Mouse (Mus musculus): Measurements from ENCODE around the gene Ppme1.

Gene Ppme1

DNA sequence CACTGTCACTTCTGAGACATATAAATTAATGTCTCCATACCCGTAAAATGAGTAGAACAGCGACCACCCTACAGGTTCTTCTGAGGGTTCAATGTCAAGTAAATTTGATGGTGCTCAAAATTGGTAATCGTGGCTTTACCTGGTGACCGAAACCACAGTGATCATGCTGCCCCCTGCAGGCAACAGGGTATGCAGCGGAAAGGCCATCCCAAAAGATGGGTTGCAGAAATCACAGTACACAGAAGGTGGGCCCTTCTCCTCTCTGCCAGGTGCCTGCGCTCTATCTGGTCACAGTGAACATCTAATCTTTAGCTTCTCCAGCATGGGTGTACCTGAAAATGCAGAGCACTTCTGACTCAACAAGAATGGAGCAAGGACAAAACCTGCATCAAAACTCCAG, 46.6 kb downstream of the Ppme1 start:
- peak; percentile 46 for DNase-seq

DNA sequence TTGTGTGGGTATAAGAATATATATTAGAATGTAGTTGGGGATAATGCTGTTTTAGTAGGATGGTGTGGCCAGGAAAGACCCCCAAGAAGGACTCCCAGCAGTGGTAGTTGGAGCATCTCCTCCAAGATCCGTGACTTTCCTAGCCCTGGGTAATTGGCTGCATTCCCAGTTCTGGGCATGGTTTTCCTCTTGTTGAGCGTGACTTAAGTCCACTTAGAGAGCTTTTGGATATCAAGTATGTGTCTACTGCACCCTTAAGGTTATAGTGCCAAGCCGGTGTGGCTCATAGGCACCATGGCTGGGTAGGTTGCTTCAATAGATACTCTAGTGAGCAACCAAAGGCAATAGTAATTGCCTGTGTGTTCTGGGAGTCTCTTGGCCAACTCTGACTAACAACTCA, 48.4 kb downstream of the Ppme1 start:
- no peak for DNase-seq

DNA sequence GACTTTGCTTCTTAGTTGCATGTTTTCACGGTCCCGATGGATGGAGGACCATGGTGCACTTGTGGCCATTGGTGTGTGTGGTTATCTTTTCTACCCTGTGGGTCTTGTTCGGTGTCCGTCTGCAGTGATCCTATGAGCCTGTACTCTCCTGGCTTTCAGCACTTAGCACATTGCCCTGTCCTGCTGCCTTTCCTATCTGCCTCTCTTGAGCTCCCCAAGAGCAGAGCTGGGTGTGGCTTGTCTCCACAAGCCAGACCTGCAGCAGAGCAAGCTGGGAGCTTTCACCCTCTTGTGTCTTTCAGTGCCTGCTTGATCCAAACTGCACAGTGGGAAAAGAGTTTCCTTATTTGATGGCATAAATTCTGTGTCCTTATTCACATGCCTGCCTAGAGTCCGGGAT, 54.6 kb downstream of the Ppme1 start:
- DNase-seq, result no peak

DNA sequence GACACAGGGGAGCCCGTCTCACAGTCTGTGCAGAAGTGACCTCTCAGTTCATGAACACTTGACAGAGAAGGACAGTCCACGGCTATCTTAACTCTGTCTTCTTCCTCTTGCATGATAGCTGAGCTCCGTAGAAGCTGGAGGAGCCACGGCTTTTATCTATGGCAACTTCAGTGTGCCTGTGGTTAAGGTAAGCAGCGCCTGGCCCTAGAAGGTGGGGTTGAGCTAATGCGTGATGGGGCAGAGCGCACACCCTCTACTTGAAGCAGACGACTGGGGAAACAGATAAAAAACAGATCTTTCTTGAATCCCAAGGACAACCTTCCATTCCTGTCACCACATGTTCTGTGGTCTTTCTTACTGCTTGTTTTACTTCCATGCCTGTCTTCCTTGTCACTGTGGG, 55.2 kb downstream of the Ppme1 start:
- DNase-seq, result no peak

DNA sequence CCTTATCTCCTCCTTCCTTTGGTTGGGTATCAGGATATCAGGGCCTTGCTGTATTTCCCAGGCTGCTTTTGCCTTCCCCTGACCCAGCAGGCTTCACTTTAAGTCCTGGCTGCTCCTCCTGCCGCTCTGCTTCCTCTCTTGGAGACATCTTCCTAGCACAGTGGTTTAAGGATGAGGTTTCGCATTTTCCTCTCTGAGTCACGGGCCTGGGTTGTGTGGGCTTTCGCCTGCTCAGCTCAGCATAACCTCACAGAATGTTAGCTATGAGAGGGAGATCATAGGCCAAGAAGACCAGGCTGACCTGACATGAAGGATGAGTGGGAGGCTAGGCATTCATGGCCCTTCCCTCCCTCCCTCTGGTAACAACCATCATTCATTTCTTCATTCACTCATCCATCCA, 59.4 kb downstream of the Ppme1 start:
- DNase-seq, result no peak

DNA sequence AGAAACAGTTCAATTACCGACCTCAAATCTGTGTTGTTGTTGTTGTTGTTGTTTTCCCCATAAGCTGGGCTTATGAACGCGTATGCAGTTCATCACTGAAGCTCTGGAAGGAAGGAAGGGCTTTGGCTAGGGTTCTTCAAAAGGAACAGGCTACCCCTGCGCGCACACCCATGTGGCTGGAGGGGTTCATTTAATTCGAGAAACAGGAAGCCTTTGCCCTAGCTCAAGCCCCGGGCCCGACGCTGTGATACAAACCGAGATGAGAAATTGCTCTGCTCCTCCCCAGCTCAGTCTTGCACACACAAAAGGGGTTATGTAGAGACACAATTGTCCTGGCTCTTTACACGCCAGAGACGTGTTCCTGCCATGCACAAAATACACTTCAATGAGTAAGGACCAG, 61.8 kb downstream of the Ppme1 start:
- no peak for DNase-seq

DNA sequence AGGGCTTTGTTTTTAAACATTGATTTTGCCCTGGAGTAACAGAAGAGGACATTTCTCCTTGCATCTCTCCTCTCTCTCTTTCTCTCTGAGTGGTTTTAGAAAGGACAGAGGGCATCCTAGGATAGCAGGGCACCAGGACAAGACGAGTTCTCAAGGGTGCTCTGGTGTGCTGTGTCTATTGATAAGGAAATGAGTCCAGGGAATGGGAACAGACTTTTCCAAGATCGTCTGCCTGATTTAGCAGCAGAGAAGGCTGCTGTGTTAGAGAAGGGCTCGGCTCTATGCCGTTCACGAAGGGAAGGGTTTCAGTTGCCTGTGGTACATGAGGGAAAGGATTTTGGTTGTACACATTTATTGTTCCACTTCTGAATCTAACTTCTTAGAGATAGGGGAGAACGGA, 62.4 kb downstream of the Ppme1 start:
- DNase-seq, result no peak

DNA sequence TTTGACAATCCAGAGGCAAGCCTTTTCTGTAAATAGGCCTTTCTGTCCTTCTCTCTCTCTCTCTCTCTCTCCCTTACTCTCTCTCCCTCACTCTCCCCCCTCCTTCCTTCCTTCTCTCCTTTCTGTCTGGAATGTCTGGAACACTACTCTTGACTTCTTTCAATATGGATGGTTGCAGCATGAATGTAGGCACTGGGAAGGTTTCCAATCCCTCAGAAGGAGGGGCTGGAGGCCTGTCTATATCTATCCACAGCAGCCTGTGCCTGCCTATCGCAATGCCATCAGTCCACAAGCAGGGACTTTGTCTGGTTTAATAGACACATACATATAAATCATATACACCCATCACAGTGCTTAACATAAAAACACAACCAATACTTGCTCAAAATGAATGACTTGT, 62.9 kb downstream of the Ppme1 start:
- no peak for DNase-seq

DNA sequence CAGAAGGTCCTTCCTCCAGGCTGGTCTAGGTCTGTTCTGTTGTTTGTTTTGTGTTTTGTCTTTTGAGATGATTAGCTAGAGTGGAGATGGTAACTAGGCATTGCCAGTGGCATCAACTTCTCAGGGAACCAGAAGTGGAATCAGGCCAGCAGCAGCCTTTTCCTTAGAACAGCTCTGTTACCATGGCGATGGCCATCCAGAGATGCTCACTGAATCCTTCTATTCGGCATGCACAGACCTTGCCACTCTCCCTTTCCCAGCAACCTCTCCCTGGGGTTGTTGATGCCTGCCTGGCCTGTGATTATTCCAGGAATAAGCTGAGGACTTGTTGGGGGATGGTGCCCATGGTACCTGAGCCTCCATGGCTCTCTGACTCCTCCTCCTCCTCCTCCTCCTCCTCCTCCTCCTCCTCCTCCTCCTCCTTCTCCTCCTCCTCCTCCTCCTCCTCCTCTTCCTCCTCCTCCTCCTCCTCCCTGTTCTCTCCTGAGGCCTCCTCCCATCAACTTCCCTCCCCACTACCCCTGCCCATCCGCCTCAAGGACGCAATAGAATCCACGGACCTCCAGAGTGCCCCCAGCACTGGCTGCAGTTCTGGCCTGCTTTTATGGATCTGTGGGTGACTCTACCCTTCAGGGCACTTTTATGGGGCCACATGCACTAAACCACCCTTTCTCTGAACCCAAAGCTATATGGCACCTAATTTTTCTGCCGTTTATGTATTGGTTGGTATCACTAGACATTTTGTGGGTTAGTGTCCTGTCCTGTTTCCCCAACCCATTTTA, 64.0 kb downstream of the Ppme1 start:
- DNase-seq, result no peak

DNA sequence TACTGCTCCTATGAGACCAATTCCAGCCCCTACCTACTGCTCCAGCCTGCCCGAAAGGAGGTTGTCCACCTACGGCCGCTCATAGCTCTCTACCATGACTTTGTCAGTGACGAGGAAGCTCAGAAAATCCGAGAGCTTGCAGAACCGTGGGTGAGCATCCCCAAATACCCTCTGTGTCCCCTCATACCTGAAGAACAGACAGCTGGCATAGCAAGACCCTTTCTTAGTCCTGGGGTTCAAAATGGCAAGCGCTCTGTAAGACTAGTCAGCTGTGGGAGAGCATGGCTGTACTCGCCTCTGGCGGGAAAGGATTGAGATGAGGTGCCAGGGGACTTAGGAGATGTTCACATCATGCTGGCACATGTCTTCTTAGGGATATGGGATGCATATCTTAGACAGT, 66.2 kb downstream of the Ppme1 start:
- no peak for DNase-seq

DNA sequence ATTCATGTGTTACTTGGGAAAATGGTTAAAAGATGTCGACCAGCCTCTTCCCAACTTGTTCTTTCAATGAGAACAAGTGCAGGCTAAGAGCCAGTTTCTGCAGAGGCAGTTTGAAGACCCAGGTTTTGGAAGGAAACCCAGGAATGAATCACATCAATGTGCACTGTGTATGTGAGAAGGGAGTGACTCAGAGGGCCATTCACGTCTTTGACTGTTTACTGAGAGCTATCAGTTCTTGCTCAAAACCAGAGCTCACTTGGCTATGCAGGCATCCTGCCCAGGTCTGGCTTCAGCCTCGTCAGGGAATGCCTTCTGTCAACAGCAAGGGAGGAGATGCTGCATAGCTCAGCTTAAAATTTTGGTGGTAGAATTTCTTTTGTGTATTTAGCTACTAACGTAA, 69.8 kb downstream of the Ppme1 start:
- DNase-seq, result no peak

DNA sequence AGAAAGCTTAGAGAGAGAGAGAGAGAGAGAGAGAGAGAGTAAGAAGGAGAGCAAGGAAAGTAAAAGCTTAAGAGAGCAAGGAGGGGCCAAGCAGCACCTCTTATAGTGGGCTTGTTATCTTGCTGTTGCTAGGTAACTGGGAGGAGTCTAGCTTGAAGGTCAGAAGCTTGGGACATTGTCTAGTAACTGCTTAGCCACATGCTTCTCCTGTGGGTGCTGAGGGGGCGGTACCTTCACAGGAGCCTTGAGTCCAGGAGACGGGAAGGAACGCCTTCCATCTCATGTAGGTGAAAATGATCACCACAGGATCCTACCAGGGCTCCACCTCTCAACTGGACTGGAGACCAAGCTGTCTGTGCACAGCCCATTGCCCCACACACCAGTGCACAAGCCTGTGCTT, 70.7 kb downstream of the Ppme1 start:
- no peak for DNase-seq

DNA sequence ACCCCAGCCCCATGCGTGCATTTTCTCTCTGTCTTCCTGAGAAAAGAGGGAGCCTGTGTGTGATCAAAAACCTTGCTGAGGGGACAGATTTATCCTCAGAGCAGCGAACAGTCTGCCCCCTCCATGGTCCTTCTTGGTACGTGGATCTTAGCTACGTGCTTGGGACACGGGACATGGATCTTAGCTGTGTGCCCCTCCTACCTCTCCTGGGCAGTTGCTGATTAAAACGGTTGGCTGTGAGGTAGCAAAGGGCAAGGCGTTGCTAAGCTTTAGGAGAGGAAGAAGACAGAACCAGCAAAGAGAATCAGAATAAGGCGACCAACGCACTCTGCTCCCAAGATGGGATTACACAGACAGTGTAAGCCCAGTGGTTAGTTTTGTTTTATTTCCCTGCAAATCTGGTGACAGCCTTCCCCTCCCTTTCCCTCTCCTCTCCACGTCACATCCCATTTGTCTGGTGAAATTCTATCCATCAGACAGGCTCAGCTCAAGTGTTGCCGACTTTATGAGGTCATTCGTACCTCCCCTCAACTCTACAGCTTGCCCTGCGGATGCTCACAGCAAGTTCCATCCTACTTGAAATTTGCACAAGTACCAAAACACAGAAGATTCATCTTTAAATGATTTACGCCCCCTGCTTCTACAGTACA, 73.1 kb downstream of the Ppme1 start:
- DNase-seq, result no peak

DNA sequence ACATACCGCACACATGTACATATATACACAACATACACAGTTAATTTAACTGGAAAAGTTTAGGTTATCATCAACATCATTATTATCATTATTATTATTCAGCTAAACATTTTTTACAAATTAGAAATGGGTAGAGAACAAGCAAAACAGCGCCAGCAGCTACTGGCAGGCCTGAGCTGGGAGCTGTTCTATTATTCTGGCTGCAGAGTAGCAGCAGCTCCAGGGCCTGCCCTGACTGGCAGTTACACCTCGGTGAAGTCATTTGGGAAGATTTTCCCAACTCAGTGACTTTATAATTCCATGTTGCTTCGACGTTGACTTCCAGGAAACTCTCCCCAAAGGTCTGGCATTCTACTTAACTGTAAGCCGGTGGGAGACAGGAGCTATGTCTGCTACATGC, 75.4 kb downstream of the Ppme1 start:
- no peak for DNase-seq

DNA sequence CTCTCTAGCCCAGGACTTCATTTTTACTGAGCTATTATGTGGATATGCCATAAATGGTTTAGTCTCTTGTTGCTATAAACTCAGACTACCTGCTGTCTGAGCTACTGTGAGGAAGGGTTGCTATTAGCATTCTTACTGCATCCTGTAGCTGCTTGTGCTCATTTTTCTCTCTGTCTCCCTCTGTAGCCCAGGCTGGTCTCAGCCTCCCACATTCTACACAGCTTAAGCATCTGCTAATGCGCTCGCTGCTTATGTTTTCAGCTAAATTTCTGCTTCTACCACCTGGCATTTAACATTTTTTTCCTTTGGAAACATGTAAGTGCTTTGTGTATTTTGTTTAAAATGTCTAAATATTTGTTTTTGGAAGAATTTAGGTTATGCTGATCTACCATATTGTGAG, 76.4 kb downstream of the Ppme1 start:
- DNase-seq, result no peak

DNA sequence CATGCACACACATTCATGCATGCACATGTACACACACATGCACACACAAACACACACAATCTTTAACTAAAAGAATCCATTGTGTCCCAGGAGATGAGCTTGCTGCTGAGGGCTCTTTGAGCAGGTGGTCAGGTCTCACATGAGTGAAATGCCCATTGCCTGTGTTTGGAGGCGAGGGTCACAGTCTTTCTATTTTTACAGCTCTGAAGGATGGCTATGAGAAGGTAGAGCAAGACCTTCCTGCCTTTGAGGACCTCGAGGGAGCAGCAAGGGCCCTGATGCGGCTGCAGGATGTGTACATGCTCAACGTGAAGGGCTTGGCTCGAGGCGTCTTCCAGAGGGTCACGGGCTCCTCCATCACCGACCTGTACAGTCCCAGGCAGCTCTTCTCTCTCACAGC, 78.6 kb downstream of the Ppme1 start:
- DNase-seq, result no peak

DNA sequence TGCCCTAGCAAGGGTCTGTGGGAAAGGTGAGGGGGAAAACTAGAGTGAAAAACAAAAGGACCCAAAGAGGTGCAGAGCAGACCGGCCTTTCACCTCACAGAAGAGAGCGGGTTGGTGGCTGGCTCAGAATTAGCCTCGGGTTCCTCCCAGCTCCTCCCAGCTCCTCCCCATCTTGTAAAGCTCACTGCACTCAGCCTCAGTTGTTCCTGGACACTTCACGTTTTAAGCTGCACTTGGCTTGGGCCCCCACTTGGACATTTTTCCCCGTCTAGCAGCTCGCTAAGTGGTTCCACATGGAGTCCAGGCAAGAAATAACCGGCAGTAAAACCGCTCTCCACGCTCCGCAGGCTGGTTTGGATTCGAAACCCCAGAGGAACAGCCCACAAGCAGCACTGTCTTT, 83.5 kb downstream of the Ppme1 start:
- no peak for DNase-seq

DNA sequence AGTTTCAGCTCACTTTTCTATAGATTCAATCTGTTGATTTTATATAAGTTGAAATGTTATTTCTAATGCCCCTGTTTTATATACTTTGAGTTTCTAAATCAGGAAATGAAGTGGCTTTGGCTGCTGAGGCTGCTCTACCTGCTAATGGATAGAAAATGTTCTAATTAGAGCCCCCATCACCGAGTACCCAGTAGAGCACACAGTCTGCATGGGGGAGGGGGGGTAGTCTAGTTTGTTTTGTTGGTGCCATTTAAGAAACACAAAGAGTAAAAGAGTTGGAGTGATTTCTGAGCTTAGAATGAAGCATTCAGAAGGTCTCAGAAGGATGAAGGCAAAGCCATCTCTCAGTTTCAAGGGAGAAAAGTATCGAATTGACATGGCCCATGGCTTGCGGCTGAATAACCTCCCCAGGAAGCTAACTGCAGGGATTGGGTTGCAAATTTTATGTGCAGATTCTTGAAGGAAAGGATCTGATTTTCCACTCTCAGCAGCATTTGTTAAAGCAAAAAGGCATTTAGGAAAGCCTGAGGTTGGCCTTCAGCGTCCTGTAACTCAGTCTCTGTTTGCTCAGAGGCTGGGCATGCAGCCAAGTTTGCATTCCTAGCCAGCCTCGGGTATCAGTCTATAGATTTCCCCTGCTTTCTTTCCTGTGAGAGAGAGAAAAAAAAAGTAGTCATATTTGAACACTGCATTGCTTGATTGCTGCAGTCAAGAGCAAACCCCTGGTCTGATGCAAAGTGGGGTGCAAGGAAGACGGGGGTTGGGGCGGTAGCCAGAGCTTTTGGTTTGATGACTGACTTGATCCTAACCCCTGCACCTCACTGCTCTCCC, 84.1 kb downstream of the Ppme1 start:
- DNase-seq, result peak; percentile 46

DNA sequence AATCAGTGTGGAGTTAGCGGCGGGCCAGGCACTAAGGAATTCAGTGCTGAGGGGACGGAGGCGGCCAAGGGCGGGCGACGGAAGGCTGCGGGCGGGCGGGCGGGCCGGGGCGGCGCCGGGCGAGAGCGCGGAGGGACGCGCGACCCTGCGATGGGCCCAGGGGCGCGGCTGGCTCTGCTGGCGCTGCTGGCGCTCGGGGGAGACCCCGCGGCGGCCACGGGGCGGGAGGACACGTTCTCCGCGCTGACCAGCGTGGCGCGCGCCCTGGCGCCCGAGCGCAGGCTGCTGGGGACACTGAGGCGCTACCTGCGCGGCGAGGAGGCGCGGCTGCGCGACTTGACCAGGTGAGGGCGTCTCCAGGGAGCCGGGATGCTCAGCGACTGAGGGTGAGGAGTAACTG, 86.7 kb downstream of the Ppme1 start, which contains the start of gene P4ha3:
P4ha3 (plus strand) TSS at position 138 of the 400 bp plus-strand sequence.
- peak; percentile 6 for DNase-seq

DNA sequence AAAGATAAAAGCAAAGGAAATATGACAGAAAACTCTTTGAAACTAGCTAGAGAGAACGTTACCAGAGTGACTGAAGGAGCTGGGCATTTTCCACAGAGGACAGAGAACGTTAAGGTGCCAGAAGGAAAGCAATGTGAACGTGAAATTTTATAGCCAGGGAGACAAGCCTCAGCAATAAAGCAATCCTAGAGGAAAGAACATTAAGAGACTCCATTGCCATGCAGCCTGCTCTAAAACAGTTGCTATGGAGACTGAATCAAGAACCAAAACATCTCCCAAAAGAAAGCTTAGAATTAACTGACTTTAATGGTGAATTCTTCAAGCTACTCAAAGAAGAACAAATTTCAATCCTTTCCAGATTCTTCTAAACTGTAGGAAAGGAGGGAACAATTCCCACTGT, 88.8 kb downstream of the Ppme1 start:
- no peak for DNase-seq

DNA sequence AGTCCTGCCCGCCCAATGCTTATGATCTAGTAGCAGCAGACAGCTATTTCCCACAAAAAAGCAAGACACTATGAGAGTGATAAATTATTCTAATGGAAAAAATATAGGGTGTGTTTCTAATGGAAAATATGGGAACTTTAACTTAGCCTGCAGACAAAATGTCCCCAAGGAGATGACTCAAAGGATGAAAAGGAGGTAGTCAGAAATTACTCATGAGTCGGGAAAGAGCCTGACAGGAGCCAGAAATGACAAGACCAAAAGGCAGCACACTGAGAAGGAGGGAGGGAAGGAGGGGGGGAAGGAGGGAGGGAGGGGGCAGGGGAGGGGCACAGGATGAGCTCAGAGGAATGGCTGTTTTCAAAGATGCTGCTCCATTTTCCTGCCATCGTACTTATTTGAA, 90.5 kb downstream of the Ppme1 start:
- DNase-seq, result no peak

DNA sequence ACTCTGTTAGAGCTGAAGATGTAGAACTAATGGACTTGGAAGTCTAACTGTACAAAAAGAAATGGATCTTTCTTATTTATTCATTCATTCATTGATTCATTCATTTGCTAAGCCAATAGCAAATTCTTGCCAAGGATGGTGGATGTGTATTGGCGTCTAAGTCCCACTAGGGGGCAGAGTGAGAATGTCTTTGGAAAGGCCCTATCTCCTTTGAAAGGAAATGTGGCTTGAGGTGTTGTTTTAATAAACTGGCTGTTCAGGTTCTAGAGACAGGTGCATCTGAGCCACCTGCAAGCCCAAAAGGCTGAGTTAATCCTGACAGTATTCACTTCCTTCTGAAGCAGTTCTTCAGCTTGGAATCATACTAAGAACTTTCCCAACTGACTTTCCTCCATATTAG, 92.3 kb downstream of the Ppme1 start:
- DNase-seq, result peak; percentile 28

Data from kidney, adult 18-20 months (tissue).